In genomic region chr14:98108764-98109163, GRCm38 (mm10) we compare ENCODE assay signal across 12 mouse cellular contexts.
DNase-seq lines count a peak whose midpoint lies in the region; ATAC-seq and TF ChIP-seq lines count a peak whose summit lies in the region.
"Had no signal": no experiment of that assay in that cellular context is flagged by ENCODE, and none has a peak within 500 bp of the region (broad histone marks: within the 10 kb centered on the region; RNA-seq: fewer than 3 reads in every experiment).

No protein-coding gene starts in this region.

- peaks cover 74% of the 10 kb centered on the region for H3K4me1 ChIP-seq in forebrain, embryonic 10.5 days
- H3K4me1 ChIP-seq in hindbrain, embryonic 13.5 days (replicated peaks), result peaks cover 24% of the 10 kb centered on the region
- H3K4me1 ChIP-seq in midbrain, embryonic 14.5 days (ENCODE audit: control insufficient read depth, insufficient read depth, low read length), result no peaks in the 10 kb centered on the region
- H3K4me1 ChIP-seq in intestine, postnatal 0 days (replicated peaks; ENCODE audit: control insufficient read depth, insufficient read depth, low read length), result no peaks in the 10 kb centered on the region
- H3K4me1 ChIP-seq: intestine, embryonic 15.5 days; liver, embryonic 12.5 days had no signal

- 6% methylated on average over 3 of the region's 3 CpGs for WGBS in forebrain, embryonic 10.5 days
- 6% methylated on average over 3 of the region's 3 CpGs for WGBS in hindbrain, embryonic 13.5 days
- WGBS in midbrain, embryonic 14.5 days, result 15% methylated on average over 3 of the region's 3 CpGs
- WGBS in intestine, postnatal 0 days, result 82% methylated on average over 3 of the region's 3 CpGs

- no peak overlapping the region for H3K4me3 ChIP-seq in forebrain, embryonic 10.5 days
- no peak overlapping the region for H3K4me3 ChIP-seq in hindbrain, embryonic 13.5 days
- no peak overlapping the region for H3K4me3 ChIP-seq in midbrain, embryonic 14.5 days (replicated peaks; ENCODE audit: low read depth, low read length)
- H3K4me3 ChIP-seq in intestine, postnatal 0 days (ENCODE audit: low read depth, low read length), result no peak overlapping the region
- H3K4me3 ChIP-seq: intestine, embryonic 15.5 days; liver, embryonic 12.5 days; myocyte had no signal

- peak; percentile 28 to 50 for DNase-seq in cerebellum, postnatal 14 days
- DNase-seq in cerebellum, adult 11 months, result no peak
- DNase-seq in forebrain, embryonic 10.5 days (ENCODE audit: extremely low spot score, low spot score), result peak; percentile 39
- peak; percentile 51 for DNase-seq in midbrain, embryonic 14.5 days
- no peak for DNase-seq in right cerebral cortex, postnatal 14 days
- DNase-seq: right cerebral cortex, adult 18-20 months had no signal

- no peak for TF ChIP-seq CTCF in intestine, postnatal 0 days (IDR thresholded peaks at IDR 0.05; ENCODE audit: low read depth)

- no peak overlapping the region for H3K4me2 ChIP-seq in hindbrain, embryonic 13.5 days
- no peak overlapping the region for H3K4me2 ChIP-seq in midbrain, embryonic 14.5 days (ENCODE audit: low read length)
- H3K4me2 ChIP-seq in intestine, postnatal 0 days (replicated peaks; ENCODE audit: low read depth), result no peak overlapping the region
- H3K4me2 ChIP-seq: intestine, embryonic 15.5 days; liver, embryonic 12.5 days had no signal

- no peaks in the 10 kb centered on the region for H3K27me3 ChIP-seq in forebrain, embryonic 10.5 days (ENCODE audit: poor library complexity, severe bottlenecking)
- no peaks in the 10 kb centered on the region for H3K27me3 ChIP-seq in hindbrain, embryonic 13.5 days
- H3K27me3 ChIP-seq in midbrain, embryonic 14.5 days (ENCODE audit: control insufficient read depth, insufficient read depth, low read length), result no peaks in the 10 kb centered on the region
- H3K27me3 ChIP-seq in intestine, postnatal 0 days (replicated peaks; ENCODE audit: control insufficient read depth, insufficient read depth, low read length), result no peaks in the 10 kb centered on the region
- H3K27me3 ChIP-seq: intestine, embryonic 15.5 days; liver, embryonic 12.5 days had no signal

- peak overlapping the region; percentile 79 for H3K27ac ChIP-seq in forebrain, embryonic 10.5 days
- peak overlapping the region; percentile 10; the same call in 1 of the 2 replicates for H3K27ac ChIP-seq in hindbrain, embryonic 13.5 days
- no peak overlapping the region for H3K27ac ChIP-seq in midbrain, embryonic 14.5 days (replicated peaks; ENCODE audit: low read depth, low read length)
- H3K27ac ChIP-seq in intestine, postnatal 0 days (ENCODE audit: low read depth, low read length), result no peak overlapping the region
- H3K27ac ChIP-seq: intestine, embryonic 15.5 days; liver, embryonic 12.5 days had no signal

- no peaks in the 10 kb centered on the region for H3K9me3 ChIP-seq in forebrain, embryonic 10.5 days
- no peaks in the 10 kb centered on the region for H3K9me3 ChIP-seq in hindbrain, embryonic 13.5 days
- no peaks in the 10 kb centered on the region for H3K9me3 ChIP-seq in midbrain, embryonic 14.5 days (ENCODE audit: control insufficient read depth, low read length)
- no peaks in the 10 kb centered on the region for H3K9me3 ChIP-seq in intestine, postnatal 0 days (ENCODE audit: control insufficient read depth)
- H3K9me3 ChIP-seq: intestine, embryonic 15.5 days; liver, embryonic 12.5 days had no signal

- no peak overlapping the region for H3K9ac ChIP-seq in hindbrain, embryonic 13.5 days
- no peak overlapping the region for H3K9ac ChIP-seq in midbrain, embryonic 14.5 days (replicated peaks; ENCODE audit: low read length)
- H3K9ac ChIP-seq in intestine, postnatal 0 days (ENCODE audit: low read depth, low read length), result no peak overlapping the region
- H3K9ac ChIP-seq: intestine, embryonic 15.5 days; liver, embryonic 12.5 days had no signal

- ATAC-seq in hindbrain, embryonic 13.5 days (ENCODE audit: low FRiP score), result peak; percentile 64; the same call in 1 of the 2 replicates
- no peak for ATAC-seq in midbrain, embryonic 14.5 days (ENCODE audit: low FRiP score, low TSS enrichment)
- ATAC-seq in monocyte, adult 5-6 weeks (replicated peaks; ENCODE audit: insufficient number of reproducible peaks, low FRiP score, low TSS enrichment, poor library complexity, severe bottlenecking), result no peak
- ATAC-seq in intestine, postnatal 0 days, result no peak
- ATAC-seq: intestine, embryonic 15.5 days; liver, embryonic 12.5 days had no signal

- H3K36me3 ChIP-seq in forebrain, embryonic 10.5 days (replicated peaks), result peaks cover 12% of the 10 kb centered on the region
- H3K36me3 ChIP-seq in hindbrain, embryonic 13.5 days, result no peaks in the 10 kb centered on the region
- H3K36me3 ChIP-seq in midbrain, embryonic 14.5 days (ENCODE audit: control insufficient read depth, insufficient read depth, low read length), result no peaks in the 10 kb centered on the region
- no peaks in the 10 kb centered on the region for H3K36me3 ChIP-seq in intestine, postnatal 0 days (ENCODE audit: control insufficient read depth, insufficient read depth)
- H3K36me3 ChIP-seq: intestine, embryonic 15.5 days; liver, embryonic 12.5 days had no signal

Comparison
In these comparisons a context has a peak if more than half of its experiments do, and no peak if none do; other contexts are left out.
1. DNase-seq: peak in cerebellum, postnatal 14 days (2 of 2), forebrain, embryonic 10.5 days (single experiment) and midbrain, embryonic 14.5 days (single experiment); none in cerebellum, adult 11 months (single experiment) and right cerebral cortex, postnatal 14 days (single experiment).
2. H3K27ac ChIP-seq: peak in forebrain, embryonic 10.5 days (single experiment) and hindbrain, embryonic 13.5 days (single experiment); none in midbrain, embryonic 14.5 days (single experiment) and intestine, postnatal 0 days (single experiment).